Mouse (Mus musculus): Measurements from ENCODE around the gene Mllt3.

The Mllt3 gene

GRCm38 (mm10) chr4:87944320-87944719 is 88.8 kb downstream of the Mllt3 start:
- peak in 1 of 2 experiments; percentile 45 for DNase-seq

GRCm38 (mm10) chr4:87942921-87943403 is 90.2 kb downstream of the Mllt3 start:
- DNase-seq = no peak

DNA sequence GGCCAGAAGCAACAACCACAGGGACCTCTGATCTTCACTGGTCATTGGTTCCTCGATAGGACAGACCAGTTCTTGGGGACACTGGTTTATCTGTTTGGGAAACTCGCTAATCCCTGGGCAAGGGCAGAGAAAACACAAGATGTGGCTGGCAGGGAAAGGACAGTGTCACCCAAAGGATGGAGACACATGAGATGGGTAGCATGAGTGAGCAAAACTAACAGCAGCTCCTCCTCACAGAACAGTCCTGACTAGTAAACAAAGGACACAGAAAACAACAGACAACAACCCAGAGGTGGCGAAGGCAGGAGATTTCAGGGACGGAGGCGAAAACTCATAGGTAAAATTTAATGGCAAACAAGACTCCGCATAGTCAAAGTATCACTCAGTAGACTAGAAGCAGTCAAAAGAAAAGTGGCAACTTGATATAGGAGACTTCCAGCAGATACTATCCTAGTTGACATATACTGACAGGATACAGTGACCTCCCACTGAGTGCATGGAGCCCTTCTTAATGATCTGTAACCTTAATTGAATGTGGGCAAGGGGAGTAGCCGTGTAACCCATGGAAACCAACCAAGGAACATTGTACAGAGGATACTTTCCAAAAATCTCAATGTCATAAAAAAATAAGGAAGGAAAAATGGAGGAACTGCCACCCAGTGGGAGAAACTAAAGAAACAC is 93.5 kb downstream of the Mllt3 start:
- DNase-seq = no peak

DNA sequence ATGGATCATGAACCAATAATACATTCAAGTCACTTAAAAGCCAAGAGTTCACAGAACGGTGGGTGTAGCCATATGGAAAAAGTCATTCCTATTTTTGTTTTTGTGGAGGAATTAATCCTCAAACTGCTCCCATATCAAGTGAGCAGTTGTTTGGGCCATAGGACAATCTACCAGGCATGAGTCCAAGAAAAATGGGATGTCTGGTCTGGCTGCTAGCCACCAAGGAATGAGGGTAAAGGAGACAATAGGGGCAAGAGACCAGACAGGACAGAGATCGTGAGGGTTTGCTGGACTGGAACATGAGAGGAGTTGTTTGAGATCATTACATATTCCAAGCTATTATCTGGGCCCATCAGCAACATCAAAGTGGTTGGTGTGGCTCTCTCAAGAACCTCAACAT is 96.8 kb downstream of the Mllt3 start:
- DNase-seq = peak; percentile 33 to 47

DNA sequence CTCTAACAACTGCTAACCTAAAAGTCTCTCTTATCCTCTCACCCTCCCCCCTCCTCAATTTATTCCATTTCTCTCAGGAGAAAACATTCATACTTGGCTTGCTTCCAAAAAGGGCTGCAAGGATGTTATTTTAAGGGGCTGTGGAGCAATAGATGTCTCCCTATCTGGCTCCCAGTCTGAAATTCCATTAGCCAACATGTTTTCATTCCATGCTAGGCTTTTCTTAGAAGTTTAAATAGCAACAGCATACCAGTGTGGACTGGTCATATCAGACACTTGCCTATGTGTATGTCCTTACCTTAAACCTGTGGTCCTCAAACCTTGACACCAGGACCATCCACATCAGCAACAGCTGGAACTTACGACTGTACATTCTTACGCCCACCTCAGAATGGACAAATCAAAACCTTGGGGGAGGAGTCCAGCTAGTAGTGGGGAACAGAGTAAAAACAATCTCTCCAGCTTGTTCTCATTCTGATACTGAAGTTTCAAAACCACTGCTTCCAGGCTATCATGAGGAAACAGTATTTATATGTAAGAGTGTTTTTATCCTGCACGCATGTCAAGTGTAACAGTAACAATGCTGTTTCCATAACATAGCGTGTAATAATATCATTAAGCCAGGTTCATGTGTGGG is 99.3 kb downstream of the Mllt3 start:
- no peak for DNase-seq

- no peak for DNase-seq
These were observed 102.6 kb downstream of the Mllt3 start for GRCm38 (mm10) chr4:87930356-87931245.

DNA sequence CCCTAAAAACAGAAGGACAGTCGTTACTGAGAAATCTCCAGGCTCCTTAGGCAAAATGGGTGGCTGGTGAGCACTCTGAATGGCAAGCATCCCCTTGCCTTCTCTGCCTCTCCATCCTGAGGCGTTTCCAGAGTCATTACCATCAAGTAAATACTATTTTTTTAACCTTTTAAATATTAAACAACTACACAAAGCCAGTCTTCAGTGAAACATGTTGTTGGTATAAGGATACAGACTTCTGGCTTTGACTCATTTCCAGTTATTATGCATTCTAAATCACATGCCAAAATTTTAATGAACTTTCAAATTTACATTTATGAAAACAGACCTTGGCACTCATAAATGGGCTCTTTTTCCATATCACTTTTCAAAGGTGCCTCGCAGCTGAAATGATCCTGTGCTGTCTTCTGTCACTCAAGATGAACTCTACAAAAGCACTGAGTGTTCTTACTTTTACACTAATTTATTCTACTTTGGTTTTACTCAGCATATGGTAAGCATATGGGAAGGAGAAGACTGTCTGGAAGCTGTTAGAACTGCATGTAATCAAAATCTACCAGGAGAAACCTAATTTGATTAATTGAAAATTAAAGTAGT is 104.5 kb downstream of the Mllt3 start:
- no peak for DNase-seq

DNA sequence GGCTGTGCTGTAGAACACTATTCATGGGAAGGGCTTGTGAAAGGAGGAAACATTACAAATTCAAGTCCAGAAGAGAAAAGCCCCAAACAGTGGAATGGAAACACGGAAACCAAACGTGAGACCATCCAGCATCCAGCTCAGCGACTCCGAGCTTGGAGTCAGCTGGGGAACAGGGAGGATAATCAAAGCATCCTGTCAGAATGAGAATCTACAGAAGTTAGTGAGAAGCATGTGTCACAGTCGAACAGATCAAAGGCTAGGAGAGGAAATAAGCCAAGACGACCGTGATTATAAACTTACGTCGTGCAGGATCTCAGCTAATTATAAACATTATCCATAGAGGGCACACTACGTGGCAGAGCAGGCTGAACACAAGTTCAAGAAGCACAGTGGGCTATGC is 105.8 kb downstream of the Mllt3 start:
- DNase-seq = no peak

DNA sequence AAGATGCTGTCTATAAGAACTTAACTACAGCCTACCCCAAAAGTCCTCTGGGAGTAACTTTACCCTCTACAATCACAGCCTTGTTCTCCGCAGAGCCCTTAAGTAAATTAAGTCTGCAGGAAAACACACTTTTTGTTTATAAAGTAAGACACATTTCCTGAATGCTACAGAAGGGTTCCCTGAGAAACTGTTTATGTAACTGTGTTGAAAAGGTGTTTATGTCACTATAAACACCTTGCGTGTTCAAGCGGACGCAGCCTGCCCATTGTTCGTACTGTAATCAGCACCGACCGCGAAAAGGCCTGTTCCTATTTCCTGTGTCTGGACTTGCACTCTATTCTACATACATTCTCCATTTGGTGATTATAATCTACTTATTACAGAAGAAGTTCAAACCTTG is 112.5 kb downstream of the Mllt3 start:
- DNase-seq = no peak

GRCm38 (mm10) chr4:87911172-87911994 is 121.8 kb downstream of the Mllt3 start:
- DNase-seq = no peak

DNA sequence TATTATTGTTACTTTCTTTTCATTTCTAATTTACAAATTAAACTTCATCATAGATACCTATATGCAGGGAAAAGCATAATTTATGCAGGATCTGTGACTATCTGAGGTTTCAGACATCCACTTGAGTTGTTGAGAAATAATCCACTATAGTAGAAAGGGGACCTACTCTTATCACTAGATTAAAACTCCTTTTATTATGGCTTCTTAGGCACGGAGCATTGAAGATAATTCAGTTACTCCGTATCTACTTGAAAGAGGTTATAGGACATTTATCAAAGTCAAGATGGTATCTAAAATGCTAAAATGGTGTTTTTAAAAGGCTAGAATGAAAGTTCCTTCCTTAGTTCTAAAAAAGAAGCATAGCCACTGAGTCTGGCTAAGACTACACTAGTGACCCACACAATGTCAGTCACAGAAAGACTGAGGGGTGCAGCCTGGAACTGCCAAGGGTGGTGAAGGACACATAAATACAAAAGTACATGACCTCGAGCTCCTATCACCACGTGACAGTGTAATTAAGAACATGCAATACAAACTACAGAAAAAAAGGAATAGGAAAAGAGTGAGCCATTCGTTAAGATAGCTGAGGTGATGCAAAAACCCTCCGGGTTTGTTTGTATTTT is 127.9 kb downstream of the Mllt3 start:
- no peak for DNase-seq

DNA sequence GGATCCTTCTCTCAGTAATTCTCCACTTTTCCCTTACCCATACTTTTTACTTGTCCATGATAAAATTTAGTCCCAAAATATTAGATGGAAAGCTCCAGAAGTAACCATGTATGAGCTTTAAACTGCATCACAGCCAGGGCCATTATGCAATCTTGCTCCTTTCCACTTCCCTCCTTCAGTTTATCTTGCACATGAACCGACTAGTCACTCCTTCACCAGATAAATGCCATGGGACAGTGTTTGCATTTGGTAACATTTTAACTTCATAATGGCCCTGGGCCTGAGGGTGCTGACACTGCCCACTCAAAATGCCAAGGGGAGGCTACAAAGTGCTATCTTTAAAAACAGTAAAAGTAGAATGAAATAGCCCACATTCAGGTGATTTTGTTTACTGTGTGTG is 128.4 kb downstream of the Mllt3 start:
- DNase-seq = no peak

DNA sequence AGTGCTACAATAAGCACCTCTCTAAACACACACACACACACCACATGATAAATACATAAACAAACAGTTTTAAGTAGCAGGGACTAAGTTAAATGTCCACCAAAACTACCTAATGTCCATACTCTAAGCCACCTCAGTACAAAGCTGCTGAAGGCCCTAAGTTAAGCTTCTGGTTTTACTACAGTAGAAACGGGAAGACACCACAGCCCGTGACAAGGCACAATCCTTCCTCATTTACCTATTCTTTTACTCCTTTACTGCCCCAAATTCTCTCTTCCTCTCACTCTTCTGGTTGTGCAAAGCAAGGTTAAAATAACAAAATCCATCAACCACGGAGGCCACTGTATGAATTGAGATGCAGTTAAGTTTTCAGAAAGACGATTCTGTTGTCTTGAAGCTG is 130.6 kb downstream of the Mllt3 start:
- no peak for DNase-seq

DNA sequence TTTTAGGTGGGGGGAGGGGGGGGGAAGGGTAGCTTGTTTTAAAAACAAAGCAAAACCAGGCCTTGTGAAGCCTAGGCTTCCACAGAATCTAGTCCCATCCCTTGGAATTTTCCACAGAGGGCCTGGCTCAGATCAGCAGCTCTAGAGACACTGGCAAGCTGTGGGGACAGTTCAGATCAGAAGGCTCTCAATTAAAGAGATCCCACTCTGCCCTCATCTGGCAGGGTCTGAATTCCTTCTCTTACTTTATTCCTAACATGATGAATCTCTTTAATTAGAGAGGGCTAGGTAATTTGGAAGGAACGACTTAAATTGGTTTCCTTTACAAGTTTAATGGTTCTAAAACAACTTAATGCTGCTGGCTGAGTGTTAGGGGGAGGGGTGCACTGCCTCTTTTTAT is 132.0 kb downstream of the Mllt3 start:
- peak; percentile 37 to 46 for DNase-seq

DNA sequence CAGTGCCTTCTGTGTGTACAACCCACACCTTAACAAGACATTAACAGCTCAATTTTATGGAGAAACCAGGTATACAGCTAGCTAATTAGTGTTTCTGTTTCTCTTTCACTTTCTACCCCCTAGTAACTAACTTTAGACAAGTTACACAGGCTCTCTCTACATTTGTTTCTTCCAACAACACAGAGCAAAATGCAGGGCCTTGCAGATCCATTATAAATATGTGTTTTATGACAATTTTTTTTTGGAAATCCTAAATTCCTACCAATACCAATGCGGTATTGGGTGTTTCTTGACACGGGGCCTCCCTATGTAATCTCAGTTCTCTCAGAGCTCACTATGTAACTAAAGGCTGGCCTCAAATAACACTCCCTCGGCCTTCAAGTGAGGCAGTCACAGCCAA is 139.7 kb downstream of the Mllt3 start:
- no peak for DNase-seq

GRCm38 (mm10) chr4:87893012-87893411 is 140.2 kb downstream of the Mllt3 start:
- no peak for DNase-seq

DNA sequence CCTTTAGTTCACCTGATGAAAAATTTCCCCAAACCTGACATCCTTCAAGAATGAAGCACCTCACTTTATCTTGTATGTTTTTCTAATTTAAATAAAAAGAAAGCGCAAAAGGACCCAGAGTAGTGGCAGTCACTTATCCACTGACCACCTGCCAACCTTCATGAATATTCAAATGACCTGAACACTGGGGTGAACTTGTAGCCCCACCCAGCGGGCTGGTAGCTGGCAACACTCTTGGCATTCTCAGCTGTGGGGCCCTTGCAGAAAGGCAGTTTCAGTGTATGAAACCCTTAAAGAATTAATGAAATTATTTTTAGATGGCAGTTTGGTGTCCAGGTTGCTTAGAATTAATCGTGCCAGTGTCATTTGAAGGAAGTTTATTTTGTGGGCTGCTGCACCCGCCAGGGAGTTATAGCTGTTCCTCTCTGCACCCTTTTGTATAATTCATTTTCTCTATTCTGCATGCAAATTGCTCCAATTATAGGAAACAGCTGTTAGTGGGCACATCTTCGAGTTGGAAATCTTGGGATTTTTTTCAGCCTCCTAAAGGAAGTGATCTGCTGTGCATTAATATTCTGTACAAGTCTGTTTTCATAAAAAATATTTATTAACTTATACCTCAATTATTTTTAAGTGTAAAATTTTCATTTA is 149.8 kb downstream of the Mllt3 start:
- DNase-seq = no peak

- no peak for DNase-seq
These were observed 151.2 kb downstream of the Mllt3 start for GRCm38 (mm10) chr4:87881995-87882394.

DNA sequence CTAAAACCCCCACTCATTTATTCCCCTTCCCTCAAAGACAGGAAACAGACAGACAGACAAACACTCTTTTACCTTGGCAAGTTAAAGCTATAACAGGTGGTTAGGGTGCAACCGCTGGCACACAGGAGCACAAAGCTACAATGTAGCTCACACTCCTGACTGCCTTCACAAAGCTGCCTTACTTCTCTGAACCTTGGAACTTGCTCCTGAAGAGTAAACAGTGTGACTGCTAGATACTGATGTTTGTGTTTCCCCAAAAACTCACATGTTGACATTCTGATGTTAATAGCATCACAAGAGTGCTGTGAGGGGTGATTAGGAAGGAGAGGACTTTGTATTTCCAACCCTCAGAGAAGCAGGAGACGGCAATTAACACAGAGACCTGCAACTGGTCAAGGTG is 151.6 kb downstream of the Mllt3 start:
- no peak for DNase-seq

DNA sequence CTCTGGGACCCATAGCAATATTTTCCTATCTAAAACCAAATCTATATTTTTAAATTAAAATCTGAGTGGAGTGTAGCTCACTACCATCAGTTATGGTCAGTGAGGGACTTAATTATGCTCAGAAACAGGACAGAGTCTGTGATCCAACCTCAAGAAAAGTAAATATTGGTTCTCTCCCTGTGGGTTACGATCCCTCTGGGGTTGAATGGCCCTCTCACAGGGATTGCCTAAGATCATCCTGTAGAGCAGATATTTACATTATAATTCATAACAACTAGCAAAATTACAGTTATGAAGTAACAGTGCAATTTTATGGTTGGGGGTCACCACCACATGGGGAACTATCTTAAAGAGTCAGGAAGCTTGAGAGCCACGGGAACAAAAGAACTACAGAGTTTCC is 152.9 kb downstream of the Mllt3 start:
- DNase-seq = no peak

- no peak for DNase-seq
These were observed 154.5 kb downstream of the Mllt3 start for GRCm38 (mm10) chr4:87878701-87879100.

Data from cerebellum, adult 18-20 months (tissue).